Mouse (Mus musculus): ENCODE measurements around the gene Dqx1.
A peak's percentile ranks its signal among the peaks of the same experiment; 100 is the strongest.

Gene Dqx1

GRCm38 (mm10) chr6:83070311-83071219 lies 12.9 kb downstream of the Dqx1 start:
- peak; percentile 38 to 63 for DNase-seq (ENCODE audit: low spot score in 2 of 2)

- no peak for DNase-seq (ENCODE audit: low spot score in 2 of 2)
Measured at GRCm38 (mm10) chr6:83071220-83071619, 13.6 kb downstream of the Dqx1 start.

GRCm38 (mm10) chr6:83074979-83075378 lies 17.3 kb downstream of the Dqx1 start:
- no peak for DNase-seq (ENCODE audit: low spot score in 2 of 2)

GRCm38 (mm10) chr6:83077630-83078323 lies 20.1 kb downstream of the Dqx1 start, which contains the start of gene Pcgf1:
Pcgf1 (plus strand) TSS chr6:83077869.
- DNase-seq (ENCODE audit: low spot score in 2 of 2) = peak in 1 of 2 experiments; percentile 43

GRCm38 (mm10) chr6:83078324-83078858 lies 20.7 kb downstream of the Dqx1 start:
- DNase-seq (ENCODE audit: low spot score in 2 of 2) = peak; percentile 99 to 100

- no peak for DNase-seq (ENCODE audit: low spot score in 2 of 2)
Measured at GRCm38 (mm10) chr6:83080210-83080609, 22.6 kb downstream of the Dqx1 start.

- DNase-seq (ENCODE audit: low spot score in 2 of 2) = no peak
Measured at GRCm38 (mm10) chr6:83083497-83083896, 25.9 kb downstream of the Dqx1 start.

- DNase-seq (ENCODE audit: low spot score in 2 of 2) = no peak
Measured at GRCm38 (mm10) chr6:83084477-83084876, 26.8 kb downstream of the Dqx1 start.

- DNase-seq (ENCODE audit: low spot score in 2 of 2) = no peak
Measured at GRCm38 (mm10) chr6:83086121-83087035, 28.7 kb downstream of the Dqx1 start, which contains the start of gene Lbx2. Lbx2 (plus strand) TSS chr6:83086367.

GRCm38 (mm10) chr6:83087205-83087925 lies 29.7 kb downstream of the Dqx1 start:
- DNase-seq (ENCODE audit: low spot score in 2 of 2) = no peak

GRCm38 (mm10) chr6:83087926-83088260 lies 30.2 kb downstream of the Dqx1 start:
- DNase-seq (ENCODE audit: low spot score in 2 of 2) = no peak

GRCm38 (mm10) chr6:83092416-83093127 lies 34.9 kb downstream of the Dqx1 start:
- DNase-seq (ENCODE audit: low spot score in 2 of 2) = no peak

- no peak for DNase-seq (ENCODE audit: low spot score in 2 of 2)
Measured at GRCm38 (mm10) chr6:83095968-83096367, 38.3 kb downstream of the Dqx1 start.

- no peak for DNase-seq (ENCODE audit: low spot score in 2 of 2)
Measured at GRCm38 (mm10) chr6:83098411-83098810, 40.8 kb downstream of the Dqx1 start.

GRCm38 (mm10) chr6:83101316-83101687 lies 43.7 kb downstream of the Dqx1 start, which contains the start of the genes Ccdc142 and Gm42688:
Ccdc142 (plus strand) TSS chr6:83101601.
Gm42688 (plus strand) TSS chr6:83101617.
- DNase-seq (ENCODE audit: low spot score in 2 of 2) = peak; percentile 83 to 91

- no peak for DNase-seq (ENCODE audit: low spot score in 2 of 2)
Measured at GRCm38 (mm10) chr6:83101688-83102556, 44.3 kb downstream of the Dqx1 start.

GRCm38 (mm10) chr6:83103130-83103650 lies 45.5 kb downstream of the Dqx1 start:
- DNase-seq (ENCODE audit: low spot score in 2 of 2) = no peak

- no peak for DNase-seq (ENCODE audit: low spot score in 2 of 2)
Measured at GRCm38 (mm10) chr6:83104158-83104557, 46.5 kb downstream of the Dqx1 start.

Measured in frontal cortex, postnatal 36 days (tissue).